In the genomic region with DNA sequence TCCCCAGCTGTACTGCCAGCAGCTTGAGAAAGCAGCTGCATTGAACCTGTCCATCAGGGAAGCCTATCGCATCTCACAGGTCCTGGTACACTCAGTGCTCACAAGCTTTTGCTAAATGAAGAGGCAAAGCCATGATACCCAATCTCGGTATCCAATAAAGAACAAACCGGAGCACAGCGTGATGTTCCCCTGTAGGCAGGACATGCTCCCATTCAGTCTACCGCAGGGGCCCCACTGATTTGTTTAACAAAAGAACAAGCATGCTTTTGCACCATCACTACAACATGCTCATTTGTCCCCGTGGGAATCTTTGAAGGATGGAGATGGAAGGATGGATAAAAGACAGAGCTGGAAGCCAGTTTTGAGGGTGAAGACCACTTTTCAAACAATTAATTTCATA, we compare ENCODE assay signal across 25 mouse cellular contexts. TPM values are rescaled to one million over a fixed set of nuclear protein-coding genes. Genes with fewer than 3 reads are reported as not detected.
DNase-seq lines count a peak whose midpoint lies in the region; ATAC-seq lines count a peak whose summit lies in the region.
"Had no signal": no experiment of that assay in that cellular context is flagged by ENCODE, and none has a peak within 500 bp of the region (broad histone marks: within the 10 kb centered on the region; RNA-seq: fewer than 3 reads in every experiment).

No protein-coding gene starts in this region.

- peak overlapping the region; percentile 63; the same call in 1 of the 2 replicates for H3K27ac ChIP-seq in forebrain, embryonic 10.5 days
- no peak overlapping the region for H3K27ac ChIP-seq in forebrain, embryonic 16.5 days (ENCODE audit: low read length)
- 0 out of 2 replicates have a peak overlapping the region, but pooled peaks have one; percentile 50 for H3K27ac ChIP-seq in hindbrain, embryonic 10.5 days
- H3K27ac ChIP-seq in hindbrain, embryonic 14.5 days, result no peak overlapping the region
- H3K27ac ChIP-seq in midbrain, embryonic 12.5 days (replicated peaks), result no peak overlapping the region; the same call in 1 of the 2 replicates
- H3K27ac ChIP-seq in midbrain, embryonic 14.5 days (replicated peaks; ENCODE audit: low read depth, low read length), result no peak overlapping the region
- H3K27ac ChIP-seq: embryonic facial prominence, embryonic 15.5 days; heart, embryonic 15.5 days; limb, embryonic 12.5 days; lung, embryonic 15.5 days; midbrain, embryonic 13.5 days had no signal

- H3K36me3 ChIP-seq in forebrain, embryonic 10.5 days (replicated peaks), result peaks cover 29% of the 10 kb centered on the region
- H3K36me3 ChIP-seq in forebrain, embryonic 16.5 days (ENCODE audit: control insufficient read depth, insufficient read depth), result peaks cover 2% of the 10 kb centered on the region
- H3K36me3 ChIP-seq in hindbrain, embryonic 10.5 days, result peaks cover 47% of the 10 kb centered on the region
- peaks cover 68% of the 10 kb centered on the region for H3K36me3 ChIP-seq in hindbrain, embryonic 14.5 days (replicated peaks; ENCODE audit: control insufficient read depth, insufficient read depth)
- peaks cover 37% of the 10 kb centered on the region for H3K36me3 ChIP-seq in midbrain, embryonic 12.5 days
- peaks cover 51% of the 10 kb centered on the region for H3K36me3 ChIP-seq in midbrain, embryonic 14.5 days (ENCODE audit: control insufficient read depth, insufficient read depth, low read length)

- DNase-seq in forebrain, embryonic 10.5 days (ENCODE audit: extremely low spot score, low spot score), result no peak
- DNase-seq in hindbrain, embryonic 10.5 days (ENCODE audit: low spot score), result peak; percentile 18
- no peak for DNase-seq in hindbrain, embryonic 14.5 days (ENCODE audit: low spot score)
- DNase-seq in midbrain, embryonic 14.5 days, result no peak
- DNase-seq in left cerebral cortex, postnatal 14 days (ENCODE audit: low spot score in 2 of 2), result no peak
- DNase-seq: adrenal gland, postnatal 10 days; cerebellum, adult 11 months; cerebellum, adult 9-10 months; gastrocnemius, postnatal 10 days; heart, postnatal 36 days; kidney, adult 11 months; kidney, postnatal 14 days; right cerebral cortex, postnatal 4 days; thymus, adult 2 months; thymus, postnatal 4 days had no signal

- H3K27me3 ChIP-seq in forebrain, embryonic 10.5 days (ENCODE audit: poor library complexity, severe bottlenecking), result no peaks in the 10 kb centered on the region
- no peaks in the 10 kb centered on the region for H3K27me3 ChIP-seq in forebrain, embryonic 16.5 days (replicated peaks; ENCODE audit: control insufficient read depth, insufficient read depth, low read length)
- H3K27me3 ChIP-seq in hindbrain, embryonic 10.5 days (ENCODE audit: insufficient read depth, poor library complexity, severe bottlenecking), result no peaks in the 10 kb centered on the region
- no peaks in the 10 kb centered on the region for H3K27me3 ChIP-seq in hindbrain, embryonic 14.5 days (ENCODE audit: control insufficient read depth, insufficient read depth, low read length)
- no peaks in the 10 kb centered on the region for H3K27me3 ChIP-seq in midbrain, embryonic 12.5 days
- H3K27me3 ChIP-seq in midbrain, embryonic 14.5 days (ENCODE audit: control insufficient read depth, insufficient read depth, low read length), result no peaks in the 10 kb centered on the region
- H3K27me3 ChIP-seq: embryonic facial prominence, embryonic 15.5 days; heart, embryonic 15.5 days; limb, embryonic 12.5 days; lung, embryonic 15.5 days; midbrain, embryonic 13.5 days; Patski had no signal

- no peak overlapping the region for H3K9ac ChIP-seq in forebrain, embryonic 16.5 days (replicated peaks; ENCODE audit: low read depth, low read length)
- no peak overlapping the region for H3K9ac ChIP-seq in hindbrain, embryonic 14.5 days
- no peak overlapping the region for H3K9ac ChIP-seq in midbrain, embryonic 12.5 days (replicated peaks)
- H3K9ac ChIP-seq in midbrain, embryonic 14.5 days (replicated peaks; ENCODE audit: low read length), result no peak overlapping the region
- H3K9ac ChIP-seq: embryonic facial prominence, embryonic 15.5 days; heart, embryonic 15.5 days; limb, embryonic 12.5 days; lung, embryonic 15.5 days; midbrain, embryonic 13.5 days had no signal

- peaks cover 12% of the 10 kb centered on the region for H3K4me1 ChIP-seq in forebrain, embryonic 10.5 days
- no peaks in the 10 kb centered on the region for H3K4me1 ChIP-seq in forebrain, embryonic 16.5 days (replicated peaks; ENCODE audit: control insufficient read depth, insufficient read depth, low read length)
- H3K4me1 ChIP-seq in hindbrain, embryonic 10.5 days (replicated peaks), result peaks cover 27% of the 10 kb centered on the region
- H3K4me1 ChIP-seq in hindbrain, embryonic 14.5 days (replicated peaks; ENCODE audit: control insufficient read depth, insufficient read depth, low read length), result peaks cover 7% of the 10 kb centered on the region; the same call in 1 of the 2 replicates
- peaks cover 11% of the 10 kb centered on the region for H3K4me1 ChIP-seq in midbrain, embryonic 12.5 days
- no peaks in the 10 kb centered on the region for H3K4me1 ChIP-seq in midbrain, embryonic 14.5 days (ENCODE audit: control insufficient read depth, insufficient read depth, low read length)
- H3K4me1 ChIP-seq: embryonic facial prominence, embryonic 15.5 days; heart, embryonic 15.5 days; limb, embryonic 12.5 days; lung, embryonic 15.5 days had no signal

- no peak overlapping the region for H3K4me2 ChIP-seq in forebrain, embryonic 16.5 days (ENCODE audit: low read length)
- H3K4me2 ChIP-seq in hindbrain, embryonic 14.5 days (replicated peaks), result no peak overlapping the region
- H3K4me2 ChIP-seq in midbrain, embryonic 12.5 days (replicated peaks), result 0 out of 2 replicates have a peak overlapping the region, but pooled peaks have one; percentile 1
- no peak overlapping the region for H3K4me2 ChIP-seq in midbrain, embryonic 14.5 days (ENCODE audit: low read length)
- H3K4me2 ChIP-seq: embryonic facial prominence, embryonic 15.5 days; heart, embryonic 15.5 days; limb, embryonic 12.5 days; liver, embryonic 11.5 days; lung, embryonic 15.5 days; midbrain, embryonic 13.5 days had no signal

- 34% methylated on average over 6 of the region's 6 CpGs for WGBS in forebrain, embryonic 10.5 days
- WGBS in forebrain, embryonic 16.5 days, result 7% methylated on average over 6 of the region's 6 CpGs
- whole genome bisulfite sequencing in hindbrain, embryonic 10.5 days, result 26% methylated on average over 6 of the region's 6 CpGs
- 14% methylated on average over 6 of the region's 6 CpGs for WGBS in hindbrain, embryonic 14.5 days
- WGBS in midbrain, embryonic 12.5 days, result 14% methylated on average over 6 of the region's 6 CpGs
- WGBS in midbrain, embryonic 14.5 days, result 10% methylated on average over 6 of the region's 6 CpGs

- intact Hi-C loops in left cerebral cortex, postnatal 14 days (cut with DNase I), result no loop called here

- H3K4me3 ChIP-seq in forebrain, embryonic 10.5 days, result no peak overlapping the region
- H3K4me3 ChIP-seq in forebrain, embryonic 16.5 days (replicated peaks; ENCODE audit: low read length), result no peak overlapping the region
- H3K4me3 ChIP-seq in hindbrain, embryonic 10.5 days, result no peak overlapping the region
- no peak overlapping the region for H3K4me3 ChIP-seq in hindbrain, embryonic 14.5 days (replicated peaks; ENCODE audit: low read length)
- no peak overlapping the region for H3K4me3 ChIP-seq in midbrain, embryonic 12.5 days
- no peak overlapping the region for H3K4me3 ChIP-seq in midbrain, embryonic 14.5 days (replicated peaks; ENCODE audit: low read depth, low read length)
- H3K4me3 ChIP-seq: embryonic facial prominence, embryonic 15.5 days; heart, embryonic 15.5 days; limb, embryonic 12.5 days; lung, embryonic 15.5 days; midbrain, embryonic 13.5 days had no signal

- H3K9me3 ChIP-seq in forebrain, embryonic 10.5 days, result no peaks in the 10 kb centered on the region
- no peaks in the 10 kb centered on the region for H3K9me3 ChIP-seq in forebrain, embryonic 16.5 days (ENCODE audit: control insufficient read depth, low read length)
- 0 out of 2 replicates have a peak, but pooled peaks cover 4% of the 10 kb centered on the region for H3K9me3 ChIP-seq in hindbrain, embryonic 10.5 days
- no peaks in the 10 kb centered on the region for H3K9me3 ChIP-seq in hindbrain, embryonic 14.5 days (ENCODE audit: control insufficient read depth, low read length)
- H3K9me3 ChIP-seq in midbrain, embryonic 12.5 days, result no peaks in the 10 kb centered on the region
- no peaks in the 10 kb centered on the region for H3K9me3 ChIP-seq in midbrain, embryonic 14.5 days (ENCODE audit: control insufficient read depth, low read length)
- H3K9me3 ChIP-seq: embryonic facial prominence, embryonic 15.5 days; heart, embryonic 15.5 days; limb, embryonic 12.5 days; lung, embryonic 15.5 days; midbrain, embryonic 13.5 days had no signal

- no peak for ATAC-seq in forebrain, embryonic 16.5 days
- ATAC-seq in hindbrain, embryonic 14.5 days (ENCODE audit: low FRiP score), result no peak
- peak; percentile 47; the same call in 1 of the 2 replicates for ATAC-seq in midbrain, embryonic 12.5 days (ENCODE audit: low FRiP score, low read depth)
- no peak for ATAC-seq in midbrain, embryonic 14.5 days (ENCODE audit: low FRiP score, low TSS enrichment)
- ATAC-seq: inflammation-experienced regulatory T-cells, adult 6 months; midbrain, embryonic 13.5 days; Patski had no signal

RNA-seq across cellular contexts. Expression of a gene that starts 50.3 kb away (rescaled TPM):
- 3.3 and 3.5 TPM in 2 replicates for polyA plus RNA-seq in forebrain, embryonic 10.5 days (2016; fragmentation: Nextera tagmentation; extraction: Ambion mirVana)
- polyA plus RNA-seq in forebrain, embryonic 16.5 days (2015; fragmentation: Nextera tagmentation; extraction: Ambion mirVana), result 3.3 TPM in 2 replicates
- polyA plus RNA-seq in hindbrain, embryonic 10.5 days (2016; fragmentation: Nextera tagmentation; extraction: Ambion mirVana), result 2.5 and 3.0 TPM in 2 replicates
- polyA plus RNA-seq in hindbrain, embryonic 14.5 days (2014; fragmentation: Nextera tagmentation; extraction: Ambion mirVana), result 2.8 and 3.0 TPM in 2 replicates
- 2.1 and 2.2 TPM in 2 replicates for polyA plus RNA-seq in midbrain, embryonic 12.5 days (2016; fragmentation: Nextera tagmentation; extraction: Ambion mirVana)
- 2.1 and 2.6 TPM in 2 replicates for polyA plus RNA-seq in midbrain, embryonic 14.5 days (2014; fragmentation: Nextera tagmentation; extraction: Ambion mirVana)
- total RNA-seq in left cerebral cortex, postnatal 14 days (2021), result 1 to 10 TPM; 7.1 to 9.8 TPM

Comparison
In these comparisons a context has a peak if more than half of its experiments do, and no peak if none do; other contexts are left out.
1. H3K27ac ChIP-seq: peak in forebrain, embryonic 10.5 days (single experiment) and hindbrain, embryonic 10.5 days (single experiment); none in forebrain, embryonic 16.5 days (single experiment), hindbrain, embryonic 14.5 days (single experiment), midbrain, embryonic 12.5 days (single experiment) and midbrain, embryonic 14.5 days (single experiment).